Mouse (Mus musculus) kidney, adult 18-20 months (tissue): Measurements from ENCODE around the gene Pgr.

Source experiments
- DNase-seq: peaks from one replicate; pipeline ENCODE4 v3.0.0; 2021

The Pgr gene

DNA sequence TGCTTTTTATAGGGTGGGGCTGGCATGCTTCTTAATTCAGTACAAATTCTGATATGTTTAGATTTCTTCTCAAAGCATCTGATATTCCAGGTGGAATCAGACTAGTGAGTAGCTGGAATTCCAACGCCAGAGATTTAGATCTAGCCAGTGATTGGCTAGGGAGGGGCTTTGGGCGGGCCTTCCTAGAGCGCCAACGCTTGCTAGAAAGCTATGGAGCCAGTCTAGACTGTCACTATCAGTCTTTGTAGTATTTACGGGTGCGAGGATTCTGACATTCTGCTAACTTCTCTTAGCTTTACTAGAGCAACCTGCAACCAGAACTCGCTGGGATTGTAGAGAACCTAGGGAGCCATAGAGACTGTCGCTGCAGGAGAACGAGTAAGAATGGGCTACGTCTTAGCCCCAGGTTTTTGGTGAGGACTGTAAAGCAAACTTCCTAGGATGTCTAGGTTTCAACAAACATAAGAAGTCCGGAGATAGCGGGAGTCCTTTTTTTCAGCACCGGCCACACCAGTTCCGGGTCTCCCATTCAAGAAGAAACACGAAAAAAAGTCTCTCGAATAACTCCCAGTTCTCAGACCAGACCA, at the start of gene Pgr:
Pgr (plus strand) TSS at position 218 of the 587 bp plus-strand sequence.
- DNase-seq: peak; percentile 8

- DNase-seq: no peak
Measured at GRCm38 (mm10) chr9:8857455-8857854, 42.2 kb upstream of the Pgr start.

- no peak for DNase-seq
Measured at GRCm38 (mm10) chr9:8868511-8868910, 31.1 kb upstream of the Pgr start.

DNA sequence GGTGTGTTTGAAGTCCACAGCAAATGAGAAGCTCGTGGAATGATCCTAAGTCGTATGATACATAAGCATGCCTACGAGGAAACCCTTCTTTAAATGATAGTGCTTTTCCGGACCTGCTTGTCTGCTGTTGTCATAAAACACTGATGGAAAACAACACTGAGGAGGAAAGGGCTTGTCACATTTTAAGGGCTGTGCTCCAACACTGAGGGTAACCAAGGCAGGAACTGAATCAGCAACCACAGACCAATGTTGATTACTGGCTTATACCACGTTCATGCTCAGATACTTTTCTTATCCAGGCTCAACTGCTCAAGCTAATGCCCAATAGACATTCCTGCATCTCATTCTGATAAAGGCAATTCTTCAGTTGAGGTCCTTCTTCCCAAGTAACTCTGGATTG, 4.4 kb upstream of the Pgr start:
- no peak for DNase-seq

GRCm38 (mm10) chr9:8900203-8901012, 775 bp downstream of the Pgr start:
- peak; percentile 32 for DNase-seq

GRCm38 (mm10) chr9:8901013-8901646, 1.5 kb downstream of the Pgr start:
- DNase-seq: peak; percentile 23

- DNase-seq: peak; percentile 34
Measured at GRCm38 (mm10) chr9:8901647-8902131, 2.1 kb downstream of the Pgr start.

DNA sequence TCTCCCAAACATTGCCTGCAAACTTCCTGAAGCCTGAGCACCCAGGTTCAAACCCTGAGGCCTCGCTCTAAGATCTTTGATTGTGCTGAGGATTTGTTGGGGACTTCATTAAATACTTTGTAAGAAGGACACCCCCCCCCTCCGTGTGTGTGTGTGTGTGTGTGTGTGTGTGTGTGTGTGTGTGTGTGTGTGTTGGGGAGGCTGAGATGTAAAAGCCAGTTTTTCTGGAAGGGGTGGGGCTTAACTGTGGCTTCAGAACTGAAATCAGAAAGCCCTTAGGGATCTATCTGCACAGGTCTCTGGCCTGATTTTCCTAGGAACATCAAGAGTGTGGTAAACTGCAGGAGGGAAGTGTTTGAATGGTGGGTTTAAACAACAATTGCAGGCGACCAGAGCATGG, 2.6 kb downstream of the Pgr start:
- DNase-seq: no peak

DNA sequence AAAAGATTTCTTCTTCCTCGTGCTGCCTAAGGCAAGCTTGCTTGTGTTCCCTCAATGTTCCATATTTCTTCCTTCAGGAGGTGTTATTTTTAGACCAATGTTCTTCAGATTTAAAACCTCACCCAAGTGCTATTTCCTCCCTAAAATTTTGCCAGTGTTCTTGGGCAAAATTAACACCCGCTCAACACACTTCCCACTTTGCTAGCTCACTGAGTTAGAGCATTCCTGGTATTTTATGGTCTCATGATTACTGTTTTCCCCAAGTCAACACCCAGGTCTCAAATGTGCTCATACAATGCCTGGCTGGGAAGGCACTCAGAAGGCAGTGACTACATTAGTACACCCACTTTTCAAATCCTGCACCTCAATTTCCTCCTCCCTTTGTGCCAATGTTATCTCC, 27.9 kb downstream of the Pgr start:
- DNase-seq: no peak

- DNase-seq: no peak
Measured at GRCm38 (mm10) chr9:8937753-8938152, 38.1 kb downstream of the Pgr start.

DNA sequence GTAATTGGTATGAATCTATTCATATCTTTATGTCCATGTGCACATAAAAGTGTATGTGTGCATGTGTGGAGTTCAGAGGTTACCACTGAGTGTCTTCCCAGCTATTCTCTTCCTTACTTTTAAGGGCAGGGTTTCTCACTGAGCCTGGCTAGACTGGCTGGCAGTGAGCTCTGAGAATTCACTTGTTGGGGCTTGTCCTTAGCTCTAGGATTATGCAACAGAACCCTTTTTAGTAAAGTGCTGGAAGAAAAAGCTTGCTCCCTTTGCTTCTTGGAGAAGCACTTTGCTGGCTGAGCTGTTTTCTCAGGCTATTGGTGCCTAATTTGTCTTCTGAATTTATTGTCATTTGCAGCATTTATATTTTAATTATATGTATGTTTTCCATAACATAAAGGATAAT, 53.7 kb downstream of the Pgr start:
- DNase-seq: no peak

DNA sequence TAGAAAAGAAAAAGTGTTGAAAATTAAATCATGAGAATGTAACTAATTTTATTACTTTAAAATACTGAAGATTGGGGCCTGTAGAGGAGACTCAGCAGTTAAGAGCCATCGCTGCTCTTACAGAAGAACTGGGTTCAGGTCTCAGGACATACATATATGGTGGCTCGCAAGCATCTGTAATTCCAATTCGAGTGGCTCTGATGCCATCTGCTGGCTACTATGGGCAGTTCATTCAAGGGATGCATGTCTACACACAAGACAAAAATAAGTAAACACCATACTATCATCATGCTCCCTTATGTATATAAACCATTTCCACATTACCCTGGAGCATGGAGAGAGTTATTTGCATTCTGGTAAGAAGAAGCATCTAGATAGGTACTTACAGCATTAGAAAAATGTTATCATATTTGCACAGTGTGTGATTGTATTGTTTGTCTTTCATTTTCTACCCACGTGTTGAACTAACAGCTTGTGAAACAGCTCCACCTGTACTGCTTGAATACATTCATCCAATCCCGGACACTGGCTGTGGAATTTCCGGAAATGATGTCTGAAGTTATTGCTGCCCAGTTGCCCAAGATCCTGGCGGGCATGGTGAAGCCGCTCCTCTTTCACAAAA, 65.0 kb downstream of the Pgr start:
- DNase-seq: peak; percentile 43

DNA sequence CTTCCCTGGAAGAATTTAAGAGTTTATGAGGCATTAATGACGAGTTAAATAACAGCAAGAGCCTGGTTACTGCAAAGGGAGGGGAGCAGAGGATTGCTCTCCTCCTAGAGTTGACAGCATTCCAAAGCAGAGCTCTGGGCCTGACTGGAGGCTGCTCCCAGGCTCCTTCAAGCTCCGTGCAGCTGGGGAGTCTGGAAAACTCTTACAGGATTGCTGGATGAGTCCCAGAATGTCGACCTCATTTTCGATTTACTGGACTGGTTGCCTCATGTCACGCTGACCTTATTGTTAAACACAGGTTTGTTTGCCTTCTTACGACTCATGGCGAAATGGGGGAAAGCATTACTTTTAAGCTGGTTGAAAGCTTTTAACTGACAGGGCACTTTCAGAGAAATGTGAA, 70.6 kb downstream of the Pgr start:
- DNase-seq: no peak

DNA sequence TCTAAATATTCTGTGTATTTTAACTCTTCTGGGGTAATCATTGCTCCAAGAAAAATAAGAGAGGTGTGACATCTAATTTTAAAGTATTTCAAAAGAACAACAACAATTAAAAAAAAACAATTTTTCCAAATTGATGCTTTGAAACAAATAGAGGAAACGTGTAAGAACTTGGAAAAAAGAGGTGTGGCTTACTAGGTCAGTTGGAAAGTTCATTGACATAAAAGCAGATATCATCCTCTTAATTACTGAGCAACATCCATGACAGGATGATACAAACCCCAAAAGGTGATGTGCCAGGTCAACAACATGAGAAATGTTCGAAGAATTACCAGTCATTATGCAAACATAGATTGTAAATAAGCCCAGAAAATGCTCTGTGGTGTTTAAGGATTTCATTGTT, 71.9 kb downstream of the Pgr start, which contains the start of gene Gm16485:
Gm16485 (plus strand) TSS at position 301 of the 400 bp plus-strand sequence.
- no peak for DNase-seq

- DNase-seq: no peak
Measured at GRCm38 (mm10) chr9:8977775-8978174, 78.1 kb downstream of the Pgr start.

DNA sequence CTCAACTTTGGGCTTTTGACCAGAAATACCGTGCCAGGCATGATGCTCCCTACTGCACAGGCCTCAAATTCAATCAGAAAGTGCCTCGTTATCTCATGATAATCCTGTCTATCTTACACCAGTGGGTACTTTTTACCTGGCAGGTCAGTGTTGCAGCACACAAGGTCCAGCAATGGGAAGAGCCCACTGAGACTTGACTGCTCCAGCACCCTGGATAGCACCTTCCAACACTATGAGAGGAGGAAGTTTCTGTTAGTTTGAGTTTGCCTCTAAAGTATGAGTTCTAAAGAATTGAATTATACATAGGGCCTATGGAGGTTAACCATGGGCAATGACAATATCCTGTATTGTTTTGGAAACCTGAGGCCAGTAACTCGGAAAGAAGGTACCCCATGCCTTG, 82.7 kb downstream of the Pgr start:
- DNase-seq: no peak

DNA sequence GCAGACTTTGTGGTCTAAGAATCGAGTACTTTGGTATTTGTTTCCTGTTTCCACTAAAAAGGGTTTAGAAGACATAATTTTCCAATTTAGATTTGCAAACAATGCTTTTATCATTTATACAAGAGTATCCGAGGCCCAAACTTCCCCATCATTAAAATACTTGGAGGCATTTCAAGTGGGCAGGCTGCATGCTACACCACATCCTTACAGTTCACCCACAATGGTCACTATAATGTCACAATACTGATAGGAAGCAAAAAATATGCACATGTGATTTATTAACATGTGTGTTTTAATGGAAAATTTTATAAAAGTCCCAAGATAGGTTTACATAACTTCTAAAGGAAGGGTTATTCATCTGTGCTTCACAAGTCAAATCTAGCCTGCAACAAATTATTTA, 96.9 kb downstream of the Pgr start:
- DNase-seq: no peak

- no peak for DNase-seq
Measured at GRCm38 (mm10) chr9:9001170-9001569, 101.5 kb downstream of the Pgr start.

DNA sequence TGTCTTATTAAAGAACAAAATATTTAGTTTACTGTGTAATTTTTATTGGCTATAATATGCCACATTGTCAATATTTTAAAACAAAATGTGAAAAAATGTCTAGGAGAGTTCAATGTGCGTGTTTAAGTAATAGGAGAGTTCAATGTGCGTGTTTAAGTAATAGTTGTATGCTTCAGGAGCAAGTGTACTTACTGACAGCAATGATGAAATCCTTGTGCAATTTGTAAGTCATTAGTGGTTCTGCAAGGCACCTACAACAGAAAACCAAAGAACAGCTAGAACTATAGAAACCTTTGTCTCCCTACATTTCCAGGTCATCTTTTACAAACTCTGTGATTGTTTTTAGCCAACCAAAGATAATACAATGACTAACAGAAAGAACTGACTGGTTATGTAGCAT, 115.5 kb downstream of the Pgr start:
- no peak for DNase-seq
